Mouse (Mus musculus) hindbrain, postnatal 0 days (tissue): ENCODE measurements around the gene Lingo1. TPM values are rescaled to one million over a fixed set of nuclear protein-coding genes. Genes with fewer than 3 reads are reported as not detected.
A peak's percentile ranks its signal among the peaks of the same experiment; 100 is the strongest.

ENCODE experiments used
- ATAC-seq: fragments of 200-750 bp; cut with Nextera tagmentation; 2 replicates; pipeline ENCODE4 v1.8.0; 2017; ENCODE audit warnings: mild to moderate bottlenecking, moderate TSS enrichment, moderate library complexity
- DNase-seq: peaks from one replicate; pipeline ENCODE4 v3.0.0-alpha.2; 2015; ENCODE audit warnings: low spot score
- H3K27ac ChIP-seq: fragments of 300-500 bp; sonication (generic); 2 replicates; pipeline ENCODE4 v1.5.1; 2014; ENCODE audit warnings: mild to moderate bottlenecking
- H3K27me3 ChIP-seq: fragments of 300-500 bp; sonication (generic); 2 replicates; pipeline ENCODE4 v1.6.1; 2014; ENCODE audit warnings: low read length, mixed read lengths; ENCODE audit not compliant: insufficient read depth
- H3K36me3 ChIP-seq: fragments of 300-500 bp; sonication (generic); 2 replicates; pipeline ENCODE4 v1.6.1; 2014; ENCODE audit warnings: low read length, mixed read lengths; ENCODE audit not compliant: insufficient read depth
- H3K4me1 ChIP-seq: fragments of 300-500 bp; sonication (generic); 2 replicates; pipeline ENCODE4 v1.6.1; 2014; ENCODE audit warnings: antibody characterized with exemption, low read length, mixed read lengths; ENCODE audit not compliant: insufficient read depth
- H3K4me2 ChIP-seq: fragments of 300-500 bp; sonication (generic); 2 replicates; pipeline ENCODE4 v1.6.1; 2014; ENCODE audit warnings: low read depth, mild to moderate bottlenecking, low read length, moderate library complexity, mixed read lengths
- H3K4me3 ChIP-seq: fragments of 300-500 bp; sonication (generic); 2 replicates; pipeline ENCODE4 v1.5.1; 2014; ENCODE audit warnings: low read length
- H3K9ac ChIP-seq: fragments of 300-500 bp; sonication (generic); replicated peaks from 2 replicates; pipeline ENCODE4 v1.6.1; 2014; ENCODE audit warnings: mild to moderate bottlenecking, low read length, moderate library complexity, mixed read lengths
- H3K9me3 ChIP-seq: fragments of 300-500 bp; sonication (generic); 2 replicates; pipeline ENCODE4 v1.6.1; 2016; ENCODE audit warnings: low read length, mixed read lengths
- CTCF ChIP-seq: IDR thresholded peaks from 2 replicates; pipeline ENCODE4 v1.5.1; 2016; ENCODE audit warnings: antibody characterized with exemption, control low read depth, low read depth
- WGBS: fragments of 180-500 bp; shearing (Covaris S2); extraction: QIAGEN DNeasy Blood & Tissue Kit; methylation state at CpG from one replicate; pipeline ENCODE4 v1.1.7; 2014; 5-methylcytosine and 5-hydroxymethylcytosine counted together
- polyA plus RNA-seq: library from polyadenylated mRNA; unstranded; fragments of >200 nt; fragmentation: Nextera tagmentation; extraction: Ambion mirVana; gene quantifications from 2 replicates; pipeline ENCODE4 v1.2.1, GENCODE M21; 2015
- total RNA-seq: library from RNA; depleted of rRNA; stranded (reverse); fragments of >200 nt; gene quantifications from 2 replicates; pipeline ENCODE4 v1.2.3, GENCODE M21; 2014

Gene Lingo1
- total and polyA plus RNA-seq, 2 experiments from 2014 or later = 88.6 to 181 TPM

- ATAC-seq (no peak), DNase-seq (no peak)
- 81% methylated on average over 7 of the region's 7 CpGs for WGBS
- no peaks in the 10 kb centered on the region for H3K27me3 ChIP-seq
- H3K9ac ChIP-seq = no peak overlapping the region
- H3K4me1 ChIP-seq = no peaks in the 10 kb centered on the region
- H3K36me3 ChIP-seq = no peaks in the 10 kb centered on the region
- H3K4me2 ChIP-seq = no peak overlapping the region
- TF ChIP-seq CTCF = no peak
- no peaks in the 10 kb centered on the region for H3K9me3 ChIP-seq
- no peak overlapping the region for H3K27ac ChIP-seq
- no peak overlapping the region for H3K4me3 ChIP-seq
These were observed 97.4 kb downstream of the Lingo1 start for GRCm38 (mm10) chr9:56698715-56699370.

- DNase-seq (no peak), ATAC-seq (no peak)
- Histone ChIP-seq H3K9ac (no peak overlapping the region), H3K4me1 (peaks cover 5% of the 10 kb centered on the region; the same call in 1 of the 2 replicates), H3K27ac (no peak overlapping the region), H3K9me3 (no peaks in the 10 kb centered on the region), H3K4me2 (no peak overlapping the region), H3K36me3 (no peaks in the 10 kb centered on the region), H3K27me3 (no peaks in the 10 kb centered on the region), H3K4me3 (no peak overlapping the region)
- no peak for TF ChIP-seq CTCF
- 85% methylated on average over 3 of the region's 3 CpGs for WGBS
These were observed 102.2 kb downstream of the Lingo1 start for GRCm38 (mm10) chr9:56694079-56694478.

- H3K27me3 ChIP-seq = no peaks in the 10 kb centered on the region
These were observed 105.0 kb downstream of the Lingo1 start for GRCm38 (mm10) chr9:56691226-56691625.

GRCm38 (mm10) chr9:56690679-56691078 lies 105.6 kb downstream of the Lingo1 start:
- no peak overlapping the region for H3K9ac ChIP-seq
- H3K4me3 ChIP-seq = no peak overlapping the region
- no peaks in the 10 kb centered on the region for H3K36me3 ChIP-seq
- H3K4me2 ChIP-seq = no peak overlapping the region
- H3K4me1 ChIP-seq = peaks cover 13% of the 10 kb centered on the region; the same call in 1 of the 2 replicates
- no peak for TF ChIP-seq CTCF
- H3K27me3 ChIP-seq = no peaks in the 10 kb centered on the region
- H3K9me3 ChIP-seq = no peaks in the 10 kb centered on the region
- ATAC-seq (peak; percentile 33; the same call in 1 of the 2 replicates), DNase-seq (no peak)
- H3K27ac ChIP-seq = no peak overlapping the region
- 61% methylated on average over 1 of the region's 1 CpGs for WGBS

More at GRCm38 (mm10) chr9:56691226-56691625, 105.0 kb downstream of the Lingo1 start:
- TF ChIP-seq CTCF = no peak
- Histone ChIP-seq H3K4me2 (no peak overlapping the region), H3K9ac (no peak overlapping the region), H3K4me1 (peaks cover 13% of the 10 kb centered on the region; the same call in 1 of the 2 replicates), H3K27ac (no peak overlapping the region), H3K4me3 (no peak overlapping the region), H3K9me3 (no peaks in the 10 kb centered on the region), H3K36me3 (no peaks in the 10 kb centered on the region)
- 68% methylated on average over 3 of the region's 3 CpGs for WGBS
- ATAC-seq (no peak), DNase-seq (no peak)

GRCm38 (mm10) chr9:56687490-56687889 lies 108.8 kb downstream of the Lingo1 start:
- Histone ChIP-seq H3K36me3 (no peaks in the 10 kb centered on the region), H3K27me3 (no peaks in the 10 kb centered on the region), H3K9me3 (no peaks in the 10 kb centered on the region), H3K9ac (no peak overlapping the region), H3K4me1 (peaks cover 20% of the 10 kb centered on the region; the same call in 1 of the 2 replicates), H3K4me2 (no peak overlapping the region), H3K27ac (no peak overlapping the region), H3K4me3 (no peak overlapping the region)
- TF ChIP-seq CTCF = no peak
- DNase-seq (no peak), ATAC-seq (no peak)
- 68% methylated on average over 5 of the region's 5 CpGs for WGBS

- Histone ChIP-seq H3K9me3 (no peaks in the 10 kb centered on the region), H3K4me1 (peaks cover 20% of the 10 kb centered on the region; the same call in 1 of the 2 replicates), H3K27ac (no peak overlapping the region), H3K9ac (no peak overlapping the region), H3K4me3 (no peak overlapping the region), H3K4me2 (no peak overlapping the region), H3K27me3 (no peaks in the 10 kb centered on the region), H3K36me3 (no peaks in the 10 kb centered on the region)
- DNase-seq = no peak
- WGBS = 76% methylated on average over 1 of the region's 1 CpGs
- no peak for ATAC-seq
- no peak for TF ChIP-seq CTCF
These were observed 109.2 kb downstream of the Lingo1 start for GRCm38 (mm10) chr9:56687145-56687477.
